Mouse (Mus musculus) adrenal gland, postnatal 25 days (tissue): ENCODE measurements around the gene Rngtt. TPM values are rescaled to one million over a fixed set of nuclear protein-coding genes. Genes with fewer than 3 reads are reported as not detected.
"Not testable (repeated sequence)": the region's sequence is repeated elsewhere in the genome, so short reads cannot be mapped to it uniquely, and the experiment has no call there.

ENCODE experiments used
- DNase-seq: peaks from one replicate; pipeline ENCODE4 v3.0.0; 2021; ENCODE audit warnings: mixed read lengths
- total RNA-seq: library from RNA; stranded (reverse); gene quantifications from 2 replicates; pipeline ENCODE4 v1.2.3, GENCODE M21; 2021

Gene Rngtt
- total RNA-seq, 1 experiment from 2014 or later: 35.1 TPM

GRCm38 (mm10) chr4:33441864-33442263 lies 131.8 kb downstream of the Rngtt start:
- DNase-seq: no peak

DNA sequence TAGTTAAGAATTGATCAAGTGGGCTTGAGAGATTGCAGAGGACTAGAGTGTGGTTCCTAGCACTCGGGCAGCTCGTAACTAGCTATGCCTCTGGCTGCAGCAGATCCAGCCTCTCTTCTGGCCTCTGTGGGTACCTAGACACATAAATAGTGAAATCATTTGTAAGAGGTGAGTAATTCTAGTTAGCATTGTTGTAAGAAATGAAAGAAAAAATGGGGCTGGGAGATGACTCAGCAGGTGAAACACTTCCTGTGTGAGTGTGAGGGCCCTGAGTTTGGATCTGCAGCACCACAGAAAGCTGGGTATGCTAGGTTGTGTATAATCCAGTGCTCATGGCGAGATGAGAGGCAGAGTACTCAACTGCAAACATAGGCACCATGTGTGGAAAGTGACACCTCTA lies 136.2 kb downstream of the Rngtt start:
- DNase-seq: no peak

DNA sequence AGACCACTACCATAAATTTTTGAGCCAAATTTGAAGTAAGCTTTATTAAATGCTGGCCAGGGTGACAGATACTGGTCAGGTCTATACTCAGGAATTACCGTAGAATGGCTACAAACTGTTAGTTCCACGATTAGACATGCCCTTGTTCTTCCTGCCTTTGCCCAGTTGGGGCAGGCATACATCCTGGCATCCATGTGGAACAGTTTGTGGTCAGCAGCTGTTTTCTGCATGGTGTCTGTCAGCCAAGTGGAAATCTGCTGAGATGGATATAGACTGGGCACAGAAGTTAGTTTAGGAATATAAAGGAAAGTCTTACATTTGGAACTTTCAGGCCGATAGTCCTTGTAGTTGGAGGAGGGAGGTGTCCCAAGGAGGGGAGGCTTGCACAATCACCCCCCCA lies 136.8 kb downstream of the Rngtt start:
- DNase-seq: no peak

DNA sequence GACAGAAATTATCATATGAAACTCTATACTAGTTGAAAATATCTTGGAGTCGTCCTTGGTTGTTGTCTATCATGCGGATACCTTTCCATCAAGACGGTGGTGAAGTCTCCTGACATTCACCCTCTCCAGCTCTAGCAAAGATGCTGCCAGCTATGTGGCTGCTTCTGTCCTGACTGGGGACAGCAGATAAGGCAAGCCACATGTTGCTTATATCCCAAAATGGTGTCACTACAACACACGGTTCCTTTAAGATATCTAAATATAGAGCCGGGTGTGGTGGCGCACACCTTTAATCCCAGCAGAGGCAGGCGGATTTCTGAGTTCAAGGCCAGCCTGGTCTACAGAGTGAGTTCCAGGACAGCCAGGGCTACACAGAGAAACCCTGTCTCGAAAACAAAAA lies 140.2 kb downstream of the Rngtt start:
- DNase-seq: not testable (repeated sequence)

- no peak for DNase-seq
Measured at GRCm38 (mm10) chr4:33459851-33460250, 149.7 kb downstream of the Rngtt start.

GRCm38 (mm10) chr4:33464432-33464831 lies 154.3 kb downstream of the Rngtt start:
- DNase-seq: no peak

- DNase-seq: no peak
Measured at GRCm38 (mm10) chr4:33465871-33466270, 155.8 kb downstream of the Rngtt start.

DNA sequence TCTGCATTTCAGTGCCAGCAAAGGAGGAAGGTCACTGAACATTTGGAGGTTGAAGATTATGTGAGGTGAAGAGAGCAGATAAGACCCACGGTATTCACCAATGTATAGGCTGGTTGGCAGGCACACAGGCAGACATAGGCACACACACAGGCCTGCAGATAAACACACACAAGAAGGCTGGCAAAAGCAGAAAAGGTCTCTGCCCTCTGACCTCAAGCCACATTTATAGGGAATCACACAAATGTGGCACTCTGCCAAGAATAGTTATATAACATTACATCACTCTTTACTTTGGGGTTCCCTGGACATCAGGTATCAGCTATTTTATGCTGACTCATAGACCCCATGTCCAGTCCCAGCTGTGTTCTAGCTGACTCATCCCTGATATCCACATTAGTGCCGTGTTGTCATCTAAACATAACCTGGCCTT lies 156.9 kb downstream of the Rngtt start:
- no peak for DNase-seq

DNA sequence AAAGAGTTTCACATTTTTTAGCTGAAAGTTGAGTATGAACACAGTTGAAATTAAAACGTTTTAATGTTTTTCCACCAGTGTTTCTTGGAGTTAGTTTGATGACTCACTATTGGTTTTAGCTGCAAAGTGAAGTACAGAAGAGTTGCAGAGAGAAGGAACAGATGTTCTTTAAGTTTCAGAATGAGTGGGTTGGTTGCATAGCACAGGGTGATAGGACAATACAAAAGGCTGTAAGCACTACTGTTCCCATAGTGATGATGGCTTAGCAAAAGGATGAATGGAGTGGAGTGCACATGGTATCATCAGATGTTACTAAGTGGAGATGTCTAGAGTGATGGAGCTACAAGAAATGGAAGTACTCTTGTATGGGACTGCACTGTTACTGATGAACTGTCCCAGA lies 157.5 kb downstream of the Rngtt start:
- no peak for DNase-seq

DNA sequence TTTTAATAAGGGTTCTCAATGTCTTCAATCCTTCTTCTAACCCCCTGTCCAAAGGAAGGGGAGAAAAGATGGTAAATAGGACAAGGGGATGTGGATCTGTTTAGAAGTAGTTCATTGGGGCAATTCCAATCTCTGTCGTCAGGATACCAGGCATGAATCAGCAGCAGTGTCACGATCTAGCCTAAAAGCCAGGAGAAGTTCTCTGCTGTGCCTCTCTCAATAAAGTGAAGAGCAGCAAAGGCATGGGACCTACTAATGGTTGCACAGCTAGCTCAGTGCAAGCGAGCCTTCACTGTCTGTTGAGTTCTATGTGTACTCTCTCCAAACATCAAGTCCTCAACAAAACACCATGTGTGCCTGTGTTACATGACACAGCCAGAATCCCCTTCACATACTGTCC lies 158.0 kb downstream of the Rngtt start:
- no peak for DNase-seq

GRCm38 (mm10) chr4:33470671-33471302 lies 160.7 kb downstream of the Rngtt start:
- DNase-seq: no peak

- no peak for DNase-seq
Measured at GRCm38 (mm10) chr4:33478011-33478785, 168.1 kb downstream of the Rngtt start.

DNA sequence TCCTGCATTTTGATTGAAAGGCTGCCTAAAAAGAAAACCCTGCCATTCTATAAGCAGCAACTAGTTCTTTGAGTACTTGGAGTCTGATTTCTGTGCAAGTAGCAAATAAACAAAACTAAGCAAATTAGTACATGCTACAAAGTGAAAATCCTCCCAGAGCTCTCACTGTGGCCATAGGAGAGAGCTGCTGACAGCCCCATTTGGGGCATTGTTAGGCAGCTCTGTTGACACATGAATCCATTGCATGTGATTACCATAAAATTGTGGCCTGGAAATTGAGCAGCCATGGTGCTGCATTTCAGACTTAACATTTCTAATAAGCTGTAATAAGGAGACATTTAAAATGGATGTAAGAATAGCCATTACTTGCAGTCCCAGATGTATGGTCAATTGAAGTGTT lies 171.6 kb downstream of the Rngtt start:
- no peak for DNase-seq

GRCm38 (mm10) chr4:33486050-33486449 lies 175.9 kb downstream of the Rngtt start:
- no peak for DNase-seq

DNA sequence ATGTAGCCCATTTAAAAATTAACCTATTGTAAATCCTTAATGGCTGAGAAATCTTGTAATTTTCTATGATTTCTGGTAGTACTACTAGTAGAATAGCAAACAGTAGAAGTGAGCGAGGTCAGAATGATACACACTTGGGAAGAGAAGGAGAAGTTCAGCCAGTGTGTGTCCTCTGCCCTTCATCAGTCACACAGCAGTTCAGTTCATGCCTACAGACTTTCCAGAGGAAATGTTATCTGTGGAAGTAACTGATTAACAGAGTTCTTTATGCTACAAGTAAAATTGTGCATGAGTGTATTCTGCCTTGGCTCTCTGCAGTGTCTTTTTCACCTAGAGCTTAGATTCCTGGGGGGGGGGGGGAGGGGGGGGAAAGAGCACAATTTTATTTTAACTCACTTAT lies 181.0 kb downstream of the Rngtt start:
- no peak for DNase-seq

GRCm38 (mm10) chr4:33494377-33494776 lies 184.3 kb downstream of the Rngtt start:
- DNase-seq: no peak

GRCm38 (mm10) chr4:33496985-33497384 lies 186.9 kb downstream of the Rngtt start:
- DNase-seq: no peak

GRCm38 (mm10) chr4:33497657-33498056 lies 187.5 kb downstream of the Rngtt start:
- DNase-seq: no peak

GRCm38 (mm10) chr4:33498160-33498874 lies 188.2 kb downstream of the Rngtt start:
- DNase-seq: no peak

DNA sequence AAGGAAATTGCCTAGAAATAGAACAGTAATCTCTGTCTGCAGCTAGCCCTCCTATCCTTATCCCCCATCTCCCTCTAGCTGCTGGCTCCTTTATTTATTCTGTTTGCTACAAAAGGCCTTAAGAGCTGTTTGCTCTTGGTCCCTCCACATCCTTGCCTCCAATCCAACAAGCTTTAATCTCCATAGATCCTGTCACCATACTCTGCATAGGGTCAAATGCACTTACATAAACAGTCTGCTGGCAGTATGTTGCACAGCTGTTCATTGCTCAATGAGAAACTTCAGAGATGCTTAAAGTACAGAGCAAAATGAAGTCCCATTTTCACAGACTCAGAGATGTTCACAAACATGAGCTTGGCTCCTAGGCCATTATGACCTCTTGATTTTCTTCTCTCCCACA lies 196.5 kb downstream of the Rngtt start:
- no peak for DNase-seq

DNA sequence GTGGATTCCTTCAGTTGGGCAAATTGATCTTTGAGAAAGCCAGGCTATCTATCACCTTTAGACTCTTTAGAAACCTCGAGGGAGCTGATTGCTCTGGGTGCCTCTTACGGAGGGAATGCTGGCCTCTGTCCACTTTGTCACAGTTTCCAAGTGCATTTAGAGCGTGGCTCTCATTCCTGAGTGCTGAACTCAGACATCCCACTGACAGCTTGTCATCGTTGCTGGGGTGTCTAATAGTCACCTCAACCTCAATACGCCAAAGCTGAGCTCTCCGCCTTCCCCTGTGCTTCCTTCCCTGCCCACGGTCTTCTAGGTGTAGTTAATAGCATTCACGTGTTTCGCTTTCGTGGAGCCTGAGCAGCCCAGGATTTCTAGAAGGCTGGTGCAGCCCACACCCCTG lies 200.4 kb downstream of the Rngtt start:
- no peak for DNase-seq

DNA sequence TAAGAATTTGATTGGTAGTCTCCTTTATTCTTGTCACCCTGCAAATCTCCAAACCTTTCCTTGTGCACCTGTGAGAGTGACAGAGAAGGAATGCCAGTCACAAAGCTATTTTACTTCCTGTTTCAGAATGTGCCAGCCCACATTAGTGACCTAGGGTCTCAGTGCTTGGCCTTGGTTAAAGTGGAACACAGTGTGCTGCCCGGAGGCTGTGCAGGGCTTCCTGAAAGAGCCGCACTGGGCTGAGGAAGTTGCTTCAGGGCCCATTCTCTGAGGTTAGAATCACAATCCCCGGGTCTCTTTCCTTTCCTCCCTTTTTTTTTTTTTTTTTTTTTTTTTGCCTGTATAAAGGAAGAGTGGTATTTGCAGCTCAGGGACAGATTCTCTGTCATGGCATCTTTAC lies 203.3 kb downstream of the Rngtt start:
- DNase-seq: no peak
